Mouse (Mus musculus) ES-E14 (cell line): Measurements from ENCODE around the gene Tll2. TPM values are rescaled to one million over a fixed set of nuclear protein-coding genes. Genes with fewer than 3 reads are reported as not detected.
A peak's percentile ranks its signal among the peaks of the same experiment; 100 is the strongest.

Experiments
- DNase-seq: peaks from one replicate; pipeline ENCODE4 v3.0.0-alpha.2; 2013; ENCODE audit warnings: low read depth, low spot score
- H3K27ac ChIP-seq: 2 replicates; pipeline ENCODE4 v1.5.1; 2012; ENCODE audit warnings: low read depth, mild to moderate bottlenecking, low read length, moderate library complexity, mixed read lengths; ENCODE audit not compliant: poor library complexity, insufficient read depth, severe bottlenecking
- H3K36me3 ChIP-seq: 2 replicates; pipeline ENCODE4 v1.6.1; 2012; ENCODE audit warnings: mild to moderate bottlenecking, low read length, moderate library complexity, mixed read lengths; ENCODE audit not compliant: control insufficient read depth, poor library complexity, insufficient read depth, severe bottlenecking
- H3K4me1 ChIP-seq, 2 experiments: fragments of 150-350 bp in 1 of 2; sonication (generic) in 1 of 2; 2 replicates each; pipeline ENCODE4 v1.6.1; 2012; ENCODE audit warnings: low read length in 2 of 2, mild to moderate bottlenecking in 1 of 2, mixed read lengths in 1 of 2; ENCODE audit not compliant: control insufficient read depth in 2 of 2, insufficient read depth in 2 of 2, poor library complexity in 1 of 2
- H3K4me3 ChIP-seq, 2 experiments: fragments of 150-350 bp in 1 of 2; sonication (generic) in 1 of 2; 2 replicates each; pipeline ENCODE4 v1.5.1; 2012; ENCODE audit warnings: low read length in 2 of 2, low read depth in 1 of 2, mild to moderate bottlenecking in 1 of 2, mixed read lengths in 1 of 2; ENCODE audit not compliant: insufficient read depth in 1 of 2, poor library complexity in 1 of 2, severe bottlenecking in 1 of 2
- H3K9ac ChIP-seq: 2 replicates; pipeline ENCODE4 v1.6.1; 2012; ENCODE audit warnings: low read depth, mild to moderate bottlenecking, low read length, mixed read lengths; ENCODE audit not compliant: poor library complexity, insufficient read depth, severe bottlenecking
- H3K9me3 ChIP-seq: fragments of 150-350 bp; sonication (generic); 2 replicates; pipeline ENCODE4 v1.6.1; 2012; ENCODE audit warnings: low read depth, mild to moderate bottlenecking, low read length; ENCODE audit not compliant: control insufficient read depth, insufficient read depth
- CHD2 ChIP-seq: IDR thresholded peaks from 2 replicates; pipeline ENCODE4 v1.6.1; 2014; ENCODE audit warnings: mild to moderate bottlenecking, low read depth, low read length, inconsistent platforms
- HCFC1 ChIP-seq: IDR thresholded peaks from 2 replicates; pipeline ENCODE4 v1.6.1; 2012; ENCODE audit warnings: low read length, inconsistent platforms, borderline replicate concordance; ENCODE audit not compliant: insufficient read depth
- MAFK ChIP-seq: IDR thresholded peaks from 2 replicates; pipeline ENCODE4 v1.6.1; 2014; ENCODE audit warnings: mild to moderate bottlenecking, low read depth, low read length, inconsistent platforms; ENCODE audit not compliant: insufficient read depth
- ZC3H11A ChIP-seq: IDR thresholded peaks from 2 replicates; pipeline ENCODE4 v1.6.1; 2012; ENCODE audit warnings: low read depth, mild to moderate bottlenecking, inconsistent platforms, low read length, borderline replicate concordance
- ZNF384 ChIP-seq: IDR thresholded peaks from 2 replicates; pipeline ENCODE4 v1.6.1; 2012; ENCODE audit warnings: low read depth, low read length, inconsistent platforms
- in situ Hi-C, 2 experiments: fragments of 600-800 bp; cut with MboI; formaldehyde crosslinking; loops; one replicate each; pipeline ENCODE4 v1.15.1; 2025; ENCODE audit warnings: low sequenced_read_pairs in 2 of 2, inconsistent platforms in 1 of 2; ENCODE audit not compliant: unreplicated experiment in 2 of 2
- total RNA-seq: library from RNA; depleted of rRNA; stranded (reverse); fragments of 300-350 nt; gene quantifications from 2 replicates; pipeline ENCODE4 v1.2.3, GENCODE M21; 2012

Tll2 gene
- total RNA-seq, 1 experiment = 0.09 TPM

- TF ChIP-seq MAFK (no peak), HCFC1 (no peak), ZC3H11A (no peak), ZNF384 (no peak), CHD2 (no peak)
- peaks cover 5% of the 10 kb centered on the region; the same call in 1 of the 2 replicates for H3K9me3 ChIP-seq
- DNase-seq = no peak
These were observed 55.2 kb downstream of the Tll2 start for GRCm38 (mm10) chr19:41151321-41152015.

GRCm38 (mm10) chr19:41140961-41141360 lies 65.7 kb downstream of the Tll2 start:
- Histone ChIP-seq H3K9ac (no peak overlapping the region), H3K36me3 (no peaks in the 10 kb centered on the region), H3K4me1 (no peaks in the 10 kb centered on the region), H3K9me3 (peaks cover 4% of the 10 kb centered on the region), H3K27ac (no peak overlapping the region), H3K4me3 (no peak overlapping the region)
- in situ Hi-C loops = no loop called here
- TF ChIP-seq MAFK (no peak), ZNF384 (no peak), HCFC1 (no peak), ZC3H11A (no peak), CHD2 (no peak)
- DNase-seq = no peak

More at GRCm38 (mm10) chr19:41151321-41152015, 55.2 kb downstream of the Tll2 start:
- Histone ChIP-seq H3K36me3 (no peaks in the 10 kb centered on the region), H3K9ac (no peak overlapping the region), H3K4me3 (no peak overlapping the region), H3K27ac (no peak overlapping the region), H3K4me1 (no peaks in the 10 kb centered on the region)
- in situ Hi-C loops = no loop called here

- in situ Hi-C loops = no loop called here
- Histone ChIP-seq H3K36me3 (no peaks in the 10 kb centered on the region), H3K4me1 (no peaks in the 10 kb centered on the region), H3K4me3 (no peak overlapping the region), H3K9me3 (peaks cover 4% of the 10 kb centered on the region), H3K9ac (no peak overlapping the region), H3K27ac (no peak overlapping the region)
- no peak for TF ChIP-seq HCFC1
- no peak for TF ChIP-seq CHD2
- TF ChIP-seq ZNF384 = no peak
- no peak for TF ChIP-seq ZC3H11A
- no peak for TF ChIP-seq MAFK
- DNase-seq = peak; percentile 22
These were observed 67.0 kb downstream of the Tll2 start for GRCm38 (mm10) chr19:41139629-41140028.

GRCm38 (mm10) chr19:41123009-41123408 lies 83.6 kb downstream of the Tll2 start:
- Histone ChIP-seq H3K9me3 (no peaks in the 10 kb centered on the region), H3K4me3 (no peak overlapping the region), H3K4me1 (no peaks in the 10 kb centered on the region), H3K9ac (no peak overlapping the region), H3K36me3 (no peaks in the 10 kb centered on the region), H3K27ac (no peak overlapping the region)
- in situ Hi-C loops = no loop called here
- TF ChIP-seq MAFK (no peak), ZC3H11A (no peak), ZNF384 (no peak)
- no peak for DNase-seq
